Mouse (Mus musculus): ENCODE results near the gene Rasa1. TPM values are rescaled to one million over a fixed set of nuclear protein-coding genes. Genes with fewer than 3 reads are reported as not detected.
A peak's percentile ranks its signal among the peaks of the same experiment; 100 is the strongest.

The Rasa1 gene
- polyA plus RNA-seq (2015; fragmentation: Nextera tagmentation; extraction: Ambion mirVana), result 37.9 and 42.5 TPM in 2 replicates

DNA sequence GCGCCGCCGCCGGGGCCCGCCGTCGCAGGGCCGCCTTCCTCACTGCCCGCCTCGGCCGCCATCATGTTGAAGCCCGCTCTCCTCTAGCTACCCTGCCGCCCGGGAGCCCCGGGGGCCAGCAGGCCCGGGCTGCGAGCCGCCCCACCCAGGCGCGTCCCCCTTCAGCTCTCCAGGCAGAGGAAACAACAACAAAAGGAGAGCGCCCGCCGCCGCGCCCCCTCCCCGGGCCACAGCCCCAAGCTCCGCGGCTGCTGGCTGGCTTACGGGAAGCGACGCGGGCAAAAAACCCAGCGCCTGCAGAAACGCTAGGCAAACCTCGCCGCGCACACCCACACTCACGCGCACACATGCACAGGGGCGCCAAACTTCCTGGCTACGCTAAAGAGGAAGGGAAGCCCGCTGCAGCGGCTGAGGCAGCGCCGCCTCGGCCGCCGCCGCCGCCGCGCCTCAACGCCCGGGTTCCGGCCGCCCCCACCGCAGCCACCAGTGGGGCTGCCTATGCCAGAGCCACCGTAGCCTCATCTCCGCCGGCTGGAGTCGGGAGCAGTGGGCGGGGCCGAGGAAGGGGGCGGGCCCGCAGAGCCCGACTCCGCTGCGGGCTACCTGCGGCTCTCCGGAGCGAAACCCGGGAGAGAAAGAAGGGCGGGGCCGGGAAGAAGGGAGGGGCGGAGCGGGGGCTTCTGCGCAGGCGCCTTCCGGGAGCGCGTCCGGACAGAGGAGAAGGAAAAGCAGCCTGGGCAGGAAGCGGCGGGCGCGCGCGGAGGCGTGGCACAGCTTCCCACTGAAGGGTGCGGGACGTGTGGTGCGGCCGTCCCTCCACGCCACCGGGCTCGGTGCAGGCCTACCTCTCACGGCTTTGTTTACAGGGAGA, at the start of gene Rasa1:
TSS of gene Rasa1 (minus strand) at position 288 of the 871 bp plus-strand sequence.
- Histone ChIP-seq H3K4me2 (peak within 1 kb of the TSS; percentile 49), H3K36me3 (no peaks in the 10 kb centered on the region), H3K4me1 (peaks cover 4% of the 10 kb centered on the region; the same call in 1 of the 2 replicates), H3K27ac (peak within 1 kb of the TSS; percentile 100), H3K9ac (peak within 1 kb of the TSS; percentile 85), H3K4me3 (peak within 1 kb of the TSS; percentile 86), H3K9me3 (no peaks in the 10 kb centered on the region), H3K27me3 (no peaks in the 10 kb centered on the region)
- under 1% methylated on average over 92 of the region's 97 CpGs for WGBS
- ATAC-seq (ENCODE audit: insufficient number of reproducible peaks, low FRiP score, low TSS enrichment, low read depth), result peak; percentile 99

DNA sequence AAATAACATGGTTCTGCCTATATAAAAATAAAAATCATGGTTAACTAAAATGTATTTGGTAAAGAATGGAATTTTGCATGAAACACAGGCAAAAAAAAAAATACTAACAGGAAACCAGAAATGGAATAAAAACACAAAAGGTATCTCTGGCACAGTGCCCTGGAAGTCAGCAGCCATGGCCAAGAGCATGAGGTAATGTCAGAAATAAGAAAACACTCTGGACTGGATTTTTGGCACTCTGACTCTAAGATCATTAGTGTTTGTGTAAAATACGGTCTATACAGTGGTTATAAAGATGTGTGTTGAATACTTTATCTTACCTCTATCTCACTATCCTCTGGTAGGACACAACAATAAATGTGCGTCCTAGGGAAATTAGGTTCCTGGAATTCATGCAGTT, 22.6 kb upstream of the Rasa1 start:
- no peaks in the 10 kb centered on the region for H3K4me1 ChIP-seq
- H3K4me2 ChIP-seq, result no peak overlapping the region
- no peaks in the 10 kb centered on the region for H3K27me3 ChIP-seq
- no peak for ATAC-seq (ENCODE audit: insufficient number of reproducible peaks, low FRiP score, low TSS enrichment, low read depth)
- H3K27ac ChIP-seq, result no peak overlapping the region
- no peaks in the 10 kb centered on the region for H3K9me3 ChIP-seq
- no peak overlapping the region for H3K9ac ChIP-seq
- 29% methylated on average over 2 of the region's 2 CpGs for WGBS
- no peak overlapping the region for H3K4me3 ChIP-seq
- no peaks in the 10 kb centered on the region for H3K36me3 ChIP-seq

DNA sequence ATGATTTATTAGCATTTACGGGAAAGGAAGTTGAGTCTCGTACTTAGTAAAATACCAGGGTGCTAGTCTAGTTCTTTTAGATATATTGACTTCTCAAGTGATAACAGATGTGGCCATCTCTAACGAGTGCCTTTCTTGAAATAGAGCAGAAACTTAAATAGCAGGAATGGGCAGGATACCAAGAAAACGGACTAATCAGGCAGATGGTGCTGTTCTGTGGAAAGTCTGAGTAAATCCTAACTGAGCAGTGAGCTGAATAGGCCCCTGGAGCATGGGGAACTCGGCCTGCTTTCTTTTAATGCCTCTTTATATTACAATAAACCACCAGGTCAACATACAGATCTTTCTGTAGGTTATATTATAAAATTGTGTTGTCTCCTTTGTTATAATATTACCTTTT, 22.0 kb upstream of the Rasa1 start:
- Histone ChIP-seq H3K9me3 (no peaks in the 10 kb centered on the region), H3K4me2 (no peak overlapping the region), H3K4me3 (no peak overlapping the region), H3K9ac (no peak overlapping the region), H3K4me1 (no peaks in the 10 kb centered on the region), H3K36me3 (no peaks in the 10 kb centered on the region), H3K27me3 (no peaks in the 10 kb centered on the region), H3K27ac (no peak overlapping the region)
- WGBS, result 14% methylated on average over 5 of the region's 5 CpGs
- ATAC-seq (ENCODE audit: insufficient number of reproducible peaks, low FRiP score, low TSS enrichment, low read depth), result no peak

DNA sequence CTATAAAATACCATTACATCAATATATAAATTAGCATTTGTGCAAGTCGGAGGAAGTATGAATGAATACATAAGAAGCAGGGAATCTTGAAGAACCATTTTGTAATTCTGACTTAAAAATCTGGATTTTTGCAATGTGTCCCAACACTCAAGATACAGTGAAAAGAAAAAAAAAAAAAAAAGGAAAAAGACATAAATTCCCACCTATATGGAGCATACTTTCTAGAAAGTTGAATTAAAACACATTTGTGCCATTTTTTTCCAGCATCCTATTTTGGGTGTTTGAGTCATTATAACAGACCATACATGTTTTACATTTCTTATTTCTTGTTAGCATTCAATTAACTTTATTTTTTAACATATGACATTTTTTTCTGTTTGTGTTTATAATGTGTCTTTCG, 21.6 kb upstream of the Rasa1 start:
- Histone ChIP-seq H3K9me3 (no peaks in the 10 kb centered on the region), H3K27ac (no peak overlapping the region), H3K27me3 (no peaks in the 10 kb centered on the region), H3K4me1 (no peaks in the 10 kb centered on the region), H3K4me2 (no peak overlapping the region), H3K9ac (no peak overlapping the region), H3K4me3 (no peak overlapping the region), H3K36me3 (no peaks in the 10 kb centered on the region)
- ATAC-seq (ENCODE audit: insufficient number of reproducible peaks, low FRiP score, low TSS enrichment, low read depth), result no peak
- WGBS, result 46% methylated on average over 2 of the region's 2 CpGs

DNA sequence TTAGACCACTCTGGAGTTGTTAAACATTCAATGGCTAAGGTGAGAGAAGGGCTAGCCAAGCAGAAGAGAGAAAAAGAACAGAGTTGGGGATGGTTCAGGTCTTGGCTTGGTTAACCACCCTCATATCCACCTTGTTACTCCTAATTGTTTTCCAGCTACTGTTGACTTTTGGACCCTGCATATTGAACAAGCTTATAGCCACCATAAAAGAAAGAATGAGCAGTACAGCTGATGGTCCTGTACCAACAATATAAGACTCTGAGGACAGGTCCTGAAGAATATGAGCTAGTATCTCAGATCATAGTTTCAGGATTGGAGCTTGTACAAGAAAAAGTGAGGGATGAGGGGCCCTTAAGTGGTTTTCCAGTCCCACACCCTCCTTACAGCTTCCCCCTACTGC, 17.1 kb upstream of the Rasa1 start:
- H3K9ac ChIP-seq, result no peak overlapping the region
- H3K27ac ChIP-seq, result no peak overlapping the region
- no peak for ATAC-seq (ENCODE audit: insufficient number of reproducible peaks, low FRiP score, low TSS enrichment, low read depth)
- no peaks in the 10 kb centered on the region for H3K4me1 ChIP-seq
- H3K9me3 ChIP-seq, result no peaks in the 10 kb centered on the region
- H3K27me3 ChIP-seq, result no peaks in the 10 kb centered on the region
- H3K4me3 ChIP-seq, result no peak overlapping the region
- no peaks in the 10 kb centered on the region for H3K36me3 ChIP-seq
- H3K4me2 ChIP-seq, result no peak overlapping the region

DNA sequence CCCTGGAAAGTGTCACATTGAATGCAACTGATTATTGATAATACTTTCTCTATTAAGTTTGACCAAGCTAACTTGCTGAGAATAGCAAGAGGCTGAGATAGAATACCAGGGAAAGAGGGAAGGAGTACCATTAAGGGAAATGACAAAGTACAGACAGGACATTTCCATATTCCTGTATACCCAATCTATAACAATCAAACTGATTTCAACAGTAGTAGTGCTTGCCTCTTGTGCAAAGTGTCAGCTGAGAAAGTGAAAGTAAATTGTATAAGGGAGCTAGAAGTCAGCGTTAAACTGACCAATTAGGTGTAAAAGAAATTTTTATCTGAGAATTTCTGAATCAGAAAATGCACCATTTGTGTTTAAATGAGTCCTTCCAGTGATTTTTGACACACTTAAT, 1.7 kb upstream of the Rasa1 start:
- H3K4me2 ChIP-seq, result no peak overlapping the region
- no peak for ATAC-seq (ENCODE audit: insufficient number of reproducible peaks, low FRiP score, low TSS enrichment, low read depth)
- WGBS, result 77% methylated on average over 1 of the region's 1 CpGs

DNA sequence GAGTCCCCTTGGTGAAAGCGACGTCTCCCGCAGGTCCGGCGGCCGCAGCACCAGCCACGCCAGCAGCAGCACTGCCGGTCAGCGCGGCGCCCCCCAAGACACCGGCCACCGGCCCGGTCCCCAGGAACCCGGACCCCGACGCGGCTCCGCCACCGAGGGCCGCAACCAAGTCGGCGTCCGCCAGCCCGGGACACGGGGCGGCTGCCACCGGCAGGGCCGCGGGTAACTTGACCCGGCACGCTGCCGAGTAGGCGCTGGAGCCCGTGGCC, 422 bp downstream of the Rasa1 start:
- Histone ChIP-seq H3K4me2 (peak overlapping the region; percentile 49), H3K27ac (peak overlapping the region; percentile 100), H3K4me1 (peaks cover 4% of the 10 kb centered on the region; the same call in 1 of the 2 replicates), H3K9ac (peak overlapping the region; percentile 85), H3K36me3 (no peaks in the 10 kb centered on the region), H3K4me3 (peak overlapping the region; percentile 86), H3K27me3 (no peaks in the 10 kb centered on the region), H3K9me3 (no peaks in the 10 kb centered on the region)
- 0% methylated on average over 27 of the region's 35 CpGs for WGBS
- ATAC-seq (ENCODE audit: insufficient number of reproducible peaks, low FRiP score, low TSS enrichment, low read depth), result no peak

More for the DNA sequence above, 1.7 kb upstream of the Rasa1 start:
- H3K9me3 ChIP-seq, result no peaks in the 10 kb centered on the region
- no peak overlapping the region for H3K4me3 ChIP-seq
- no peaks in the 10 kb centered on the region for H3K36me3 ChIP-seq
- H3K9ac ChIP-seq, result no peak overlapping the region
- peaks cover 4% of the 10 kb centered on the region; the same call in 1 of the 2 replicates for H3K4me1 ChIP-seq
- no peaks in the 10 kb centered on the region for H3K27me3 ChIP-seq
- no peak overlapping the region for H3K27ac ChIP-seq

DNA sequence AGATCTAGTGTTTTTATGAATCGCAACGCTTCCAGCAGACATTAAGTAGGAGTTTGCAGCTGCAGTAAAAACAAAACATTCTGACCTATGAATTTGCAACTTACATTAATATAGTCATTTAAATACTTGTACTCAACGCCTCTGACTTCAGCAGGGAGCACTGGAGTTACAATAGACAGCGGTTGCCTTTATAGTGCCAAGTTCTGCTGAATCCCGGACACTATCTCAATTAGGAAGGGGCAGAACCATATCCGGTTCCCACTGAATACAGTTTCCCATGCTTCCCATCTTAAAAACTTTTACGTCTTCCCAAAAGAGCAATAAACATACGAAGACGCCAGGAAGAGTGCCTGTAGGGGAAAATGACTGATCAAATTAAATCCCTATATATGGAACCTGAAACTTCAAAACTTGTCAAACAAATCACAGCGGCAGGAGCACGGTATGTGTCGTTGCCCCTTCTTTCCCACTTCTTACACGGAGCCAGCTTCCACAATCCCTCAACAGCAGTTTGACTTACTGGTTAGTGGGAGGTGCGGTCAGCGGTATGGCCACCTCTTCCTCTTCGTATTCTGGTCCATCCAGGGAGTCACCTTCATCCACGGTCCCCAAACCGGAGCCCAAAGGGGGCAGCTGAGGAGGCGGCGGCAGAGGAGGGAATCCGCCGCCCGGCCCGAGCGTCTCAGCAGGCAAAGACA, 905 bp downstream of the Rasa1 start:
- H3K4me1 ChIP-seq, result peaks cover 4% of the 10 kb centered on the region; the same call in 1 of the 2 replicates
- H3K36me3 ChIP-seq, result no peaks in the 10 kb centered on the region
- peak overlapping the region; percentile 86 for H3K4me3 ChIP-seq
- peak overlapping the region; percentile 49 for H3K4me2 ChIP-seq
- no peaks in the 10 kb centered on the region for H3K27me3 ChIP-seq
- peak overlapping the region; percentile 85 for H3K9ac ChIP-seq
- WGBS, result under 1% methylated on average over 25 of the region's 25 CpGs
- H3K27ac ChIP-seq, result peak overlapping the region; percentile 100
- no peaks in the 10 kb centered on the region for H3K9me3 ChIP-seq
- no peak for ATAC-seq (ENCODE audit: insufficient number of reproducible peaks, low FRiP score, low TSS enrichment, low read depth)

DNA sequence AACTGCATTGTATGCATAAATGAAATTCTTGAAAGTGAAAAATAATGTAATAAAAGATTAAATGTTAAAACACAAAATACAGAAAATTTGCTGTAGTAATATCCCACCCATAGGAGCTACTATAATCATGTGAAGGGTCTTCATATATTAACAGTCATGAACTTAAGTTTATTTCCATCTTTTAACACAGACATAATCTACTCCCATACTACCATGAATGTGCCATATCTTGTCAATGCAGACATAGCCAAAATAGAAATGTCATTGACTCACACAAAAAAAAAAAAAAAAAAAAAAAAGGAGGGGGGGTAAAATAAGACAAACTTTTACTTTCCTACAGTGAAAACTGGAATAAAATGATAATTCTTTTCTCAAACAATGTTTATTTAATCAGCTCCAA, 6.3 kb downstream of the Rasa1 start:
- H3K36me3 ChIP-seq, result no peaks in the 10 kb centered on the region
- no peak overlapping the region for H3K4me3 ChIP-seq
- H3K4me1 ChIP-seq, result peaks cover 4% of the 10 kb centered on the region; the same call in 1 of the 2 replicates
- no peak overlapping the region for H3K27ac ChIP-seq
- no peaks in the 10 kb centered on the region for H3K27me3 ChIP-seq
- no peak for ATAC-seq (ENCODE audit: insufficient number of reproducible peaks, low FRiP score, low TSS enrichment, low read depth)
- no peak overlapping the region for H3K4me2 ChIP-seq
- H3K9ac ChIP-seq, result no peak overlapping the region
- no peaks in the 10 kb centered on the region for H3K9me3 ChIP-seq

DNA sequence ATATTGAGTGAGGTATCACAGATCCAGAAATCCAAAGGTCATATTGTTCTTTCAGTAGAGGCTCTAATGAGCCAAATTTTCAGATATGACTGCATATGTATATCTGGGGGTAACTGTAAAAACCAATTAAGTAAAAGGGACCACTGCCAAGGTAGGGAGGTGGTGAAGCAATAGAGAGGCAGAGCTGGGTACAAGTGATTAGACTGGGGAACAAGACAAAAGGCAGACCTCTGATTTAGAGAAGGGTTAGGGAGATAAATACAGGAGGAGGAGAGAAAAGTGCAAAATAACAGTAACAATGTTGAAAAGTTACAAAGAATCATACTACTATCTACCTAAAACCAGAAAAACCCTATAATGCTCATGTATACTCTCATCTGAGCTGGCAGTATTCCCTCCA, 10.0 kb downstream of the Rasa1 start:
- H3K36me3 ChIP-seq, result no peaks in the 10 kb centered on the region
- H3K9ac ChIP-seq, result no peak overlapping the region
- H3K4me1 ChIP-seq, result no peaks in the 10 kb centered on the region
- ATAC-seq (ENCODE audit: insufficient number of reproducible peaks, low FRiP score, low TSS enrichment, low read depth), result no peak
- no peak overlapping the region for H3K27ac ChIP-seq
- H3K9me3 ChIP-seq, result no peaks in the 10 kb centered on the region
- no peak overlapping the region for H3K4me3 ChIP-seq
- no peak overlapping the region for H3K4me2 ChIP-seq
- no peaks in the 10 kb centered on the region for H3K27me3 ChIP-seq

DNA sequence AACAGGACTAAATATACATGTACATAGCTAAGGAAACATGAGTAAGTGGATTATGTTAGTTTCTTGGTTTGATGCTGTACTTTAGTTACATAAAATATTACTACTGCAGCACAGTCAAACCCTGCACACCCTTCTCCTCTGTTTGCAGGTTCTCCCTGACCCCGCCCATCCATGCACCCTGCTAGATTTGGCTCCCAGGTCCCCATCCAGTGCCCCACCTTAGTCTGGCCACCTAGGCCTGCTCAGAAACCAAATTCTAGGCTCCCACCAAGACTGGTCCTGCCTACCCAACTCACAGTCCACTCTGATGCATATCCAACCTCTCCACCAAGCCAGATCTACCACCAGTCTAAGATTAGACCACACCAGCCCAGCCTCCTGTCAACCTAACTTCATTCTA, 14.4 kb downstream of the Rasa1 start:
- no peak overlapping the region for H3K9ac ChIP-seq
- no peak overlapping the region for H3K27ac ChIP-seq
- H3K36me3 ChIP-seq, result no peaks in the 10 kb centered on the region
- no peak overlapping the region for H3K4me3 ChIP-seq
- H3K27me3 ChIP-seq, result no peaks in the 10 kb centered on the region
- H3K4me1 ChIP-seq, result no peaks in the 10 kb centered on the region
- H3K9me3 ChIP-seq, result no peaks in the 10 kb centered on the region
- H3K4me2 ChIP-seq, result no peak overlapping the region
- 89% methylated on average over 1 of the region's 1 CpGs for WGBS
- ATAC-seq (ENCODE audit: insufficient number of reproducible peaks, low FRiP score, low TSS enrichment, low read depth), result no peak

DNA sequence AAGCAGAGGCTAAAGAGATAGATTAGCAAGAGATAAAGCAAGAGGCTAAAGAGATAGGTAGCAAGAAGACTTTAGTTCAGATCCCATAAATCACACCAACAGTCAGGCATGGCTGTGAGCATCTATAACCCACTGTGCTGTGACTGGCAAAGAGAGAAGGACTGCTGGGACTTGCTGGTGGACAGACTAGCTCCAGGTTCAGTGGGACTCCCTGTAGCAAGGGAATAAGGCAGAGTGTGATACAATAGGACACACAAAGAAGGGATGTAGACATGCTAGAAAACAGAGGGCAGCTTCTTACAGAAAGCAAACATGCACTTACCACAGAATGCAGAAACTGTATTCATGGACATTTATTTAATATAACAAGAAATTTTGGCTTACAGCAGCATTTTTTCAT, 15.1 kb downstream of the Rasa1 start:
- no peak overlapping the region for H3K9ac ChIP-seq
- no peaks in the 10 kb centered on the region for H3K4me1 ChIP-seq
- H3K9me3 ChIP-seq, result no peaks in the 10 kb centered on the region
- ATAC-seq (ENCODE audit: insufficient number of reproducible peaks, low FRiP score, low TSS enrichment, low read depth), result no peak
- H3K4me2 ChIP-seq, result no peak overlapping the region
- H3K4me3 ChIP-seq, result no peak overlapping the region
- H3K27ac ChIP-seq, result no peak overlapping the region
- no peaks in the 10 kb centered on the region for H3K27me3 ChIP-seq
- H3K36me3 ChIP-seq, result no peaks in the 10 kb centered on the region
